Mouse (Mus musculus): ENCODE measurements around the gene Orai3.

GRCm38 (mm10) chr7:127808821-127809220 lies 39.2 kb downstream of the Orai3 start:
- no peak for TF ChIP-seq CTCF (IDR thresholded peaks at IDR 0.05; ENCODE audit: borderline replicate concordance, insufficient read depth, low read depth, low read length)
- TF ChIP-seq POLR2A (IDR thresholded peaks at IDR 0.05; ENCODE audit: borderline replicate concordance, insufficient read depth, low read length) = no peak
